Mouse (Mus musculus) layer of hippocampus, adult 2 months (tissue): ENCODE results near the gene Plekhg5. TPM values are rescaled to one million over a fixed set of nuclear protein-coding genes. Genes with fewer than 3 reads are reported as not detected.

ENCODE experiments used
- DNase-seq, 2 experiments: peaks; one replicate each; pipeline ENCODE4 v3.0.0; 2022; ENCODE audit warnings: low spot score in 2 of 2
- H3K27ac ChIP-seq: fragments of 200-600 bp; 2 replicates; pipeline ENCODE4 v1.8.1; 2022
- H3K4me3 ChIP-seq: fragments of 200-600 bp; 2 replicates; pipeline ENCODE4 v1.8.1; 2022; ENCODE audit warnings: mild to moderate bottlenecking
- CTCF ChIP-seq: fragments of 200-600 bp; conservative IDR thresholded peaks from 2 replicates; pipeline ENCODE4 v1.8.1; 2022; ENCODE audit warnings: antibody characterized with exemption, mild to moderate bottlenecking, moderate library complexity
- total RNA-seq, 2 experiments: library from RNA; stranded (reverse); gene quantifications; 2 replicates each; pipeline ENCODE4 v1.2.3; 2021

The Plekhg5 gene
- total RNA-seq, 2 experiments from 2014 or later: 163 to 164 TPM

DNA sequence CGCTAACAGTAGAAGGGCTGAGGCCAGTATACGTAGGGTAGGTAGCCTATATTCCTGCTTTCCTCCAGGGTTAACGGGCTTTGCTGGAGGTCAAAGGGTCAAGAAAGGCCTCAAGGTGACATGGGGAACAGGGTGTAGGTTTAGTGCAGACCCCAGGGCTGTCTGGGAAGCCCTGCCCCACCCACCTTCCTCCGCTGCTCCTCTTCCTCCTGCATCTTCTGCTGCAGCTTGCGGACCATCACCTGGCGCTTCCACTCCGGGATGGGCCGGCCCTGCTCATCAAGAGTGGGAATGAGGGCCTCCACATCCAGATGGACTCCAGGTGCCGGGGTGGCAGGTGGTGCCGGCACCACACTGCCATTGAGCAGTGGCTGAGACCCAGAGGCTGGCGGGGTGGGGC, 55.6 kb downstream of the Plekhg5 start:
- no peak for TF ChIP-seq CTCF
- Histone ChIP-seq H3K27ac (no peak overlapping the region), H3K4me3 (no peak overlapping the region)
- DNase-seq: no peak

GRCm38 (mm10) chr4:152128784-152129183, 56.5 kb downstream of the Plekhg5 start:
- TF ChIP-seq CTCF: no peak
- H3K4me3 ChIP-seq: no peak overlapping the region
- H3K27ac ChIP-seq: no peak overlapping the region
- no peak for DNase-seq

DNA sequence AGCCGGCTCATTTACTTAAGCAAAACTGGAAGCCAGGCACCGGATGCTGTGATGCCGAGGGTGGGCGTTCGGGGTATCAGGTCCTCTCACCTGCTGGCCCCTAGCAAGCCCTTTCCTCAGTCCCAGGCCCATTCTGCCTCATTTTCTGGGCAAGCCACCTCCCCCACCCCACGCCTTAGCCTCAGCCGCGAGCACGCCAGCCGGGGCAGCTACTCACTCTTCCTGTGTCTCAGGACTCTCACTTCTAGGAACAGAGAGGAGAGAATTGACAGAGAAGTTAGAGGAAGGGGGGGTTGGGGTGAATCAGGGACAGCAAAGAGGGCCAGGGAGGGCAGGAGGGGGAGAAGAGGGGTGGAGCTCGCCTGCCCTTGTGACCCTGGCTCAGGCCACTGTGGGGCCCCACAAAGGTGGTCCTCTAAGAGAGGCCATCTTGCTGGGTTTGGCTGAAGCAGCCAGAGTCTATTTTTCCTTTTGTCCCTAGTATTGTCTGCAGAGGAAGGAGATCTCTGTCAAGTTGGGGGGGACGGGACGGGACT, 57.2 kb downstream of the Plekhg5 start:
- H3K4me3 ChIP-seq: no peak overlapping the region
- no peak for DNase-seq
- no peak overlapping the region for H3K27ac ChIP-seq
- no peak for TF ChIP-seq CTCF

- DNase-seq: peak in 1 of 2 experiments; percentile 37
- Histone ChIP-seq H3K4me3 (peak overlapping the region; percentile 46), H3K27ac (peak overlapping the region; percentile 57; the same call in 1 of the 2 replicates)
- TF ChIP-seq CTCF: peak; percentile 65
Observed at GRCm38 (mm10) chr4:152130771-152131653, 58.7 kb downstream of the Plekhg5 start.

GRCm38 (mm10) chr4:152131809-152132771, 59.8 kb downstream of the Plekhg5 start:
- peak overlapping the region; percentile 46 for H3K4me3 ChIP-seq
- TF ChIP-seq CTCF: no peak
- no peak for DNase-seq
- no peak overlapping the region; the same call in 1 of the 2 replicates for H3K27ac ChIP-seq

GRCm38 (mm10) chr4:152132772-152133169, 60.5 kb downstream of the Plekhg5 start:
- DNase-seq: no peak

DNA sequence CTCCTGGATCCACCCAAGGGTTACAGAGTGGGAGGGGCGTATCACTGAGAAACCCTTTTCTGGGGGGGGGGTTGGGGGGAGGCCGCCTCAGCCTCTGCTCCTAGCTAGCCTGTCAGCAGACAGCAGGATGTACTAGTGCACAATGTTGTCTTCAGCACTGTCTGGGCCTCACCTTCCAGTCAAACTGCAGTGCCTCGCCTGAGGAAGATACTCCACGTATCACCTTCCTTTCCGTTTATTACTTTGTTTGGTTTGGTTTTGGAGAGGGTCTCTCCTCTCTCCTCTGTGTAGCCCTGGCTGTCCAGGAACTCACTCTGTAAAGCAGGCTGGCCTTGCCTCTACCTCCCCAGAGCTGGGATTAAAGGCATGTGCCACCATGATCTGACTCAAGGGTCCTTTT, 60.9 kb downstream of the Plekhg5 start:
- no peak overlapping the region for H3K27ac ChIP-seq
- TF ChIP-seq CTCF: no peak
- no peak for DNase-seq
- no peak overlapping the region for H3K4me3 ChIP-seq

More at GRCm38 (mm10) chr4:152132772-152133169, 60.5 kb downstream of the Plekhg5 start:
- TF ChIP-seq CTCF: no peak
- Histone ChIP-seq H3K4me3 (no peak overlapping the region), H3K27ac (no peak overlapping the region)

- Histone ChIP-seq H3K4me3 (no peak overlapping the region), H3K27ac (no peak overlapping the region)
- DNase-seq: no peak
- peak; percentile 91 for TF ChIP-seq CTCF
Observed at GRCm38 (mm10) chr4:152134507-152134906, 62.2 kb downstream of the Plekhg5 start.

- TF ChIP-seq CTCF: no peak
- no peak overlapping the region for H3K27ac ChIP-seq
- no peak for DNase-seq
- H3K4me3 ChIP-seq: no peak overlapping the region
Observed at GRCm38 (mm10) chr4:152135363-152135762, 63.1 kb downstream of the Plekhg5 start.

DNA sequence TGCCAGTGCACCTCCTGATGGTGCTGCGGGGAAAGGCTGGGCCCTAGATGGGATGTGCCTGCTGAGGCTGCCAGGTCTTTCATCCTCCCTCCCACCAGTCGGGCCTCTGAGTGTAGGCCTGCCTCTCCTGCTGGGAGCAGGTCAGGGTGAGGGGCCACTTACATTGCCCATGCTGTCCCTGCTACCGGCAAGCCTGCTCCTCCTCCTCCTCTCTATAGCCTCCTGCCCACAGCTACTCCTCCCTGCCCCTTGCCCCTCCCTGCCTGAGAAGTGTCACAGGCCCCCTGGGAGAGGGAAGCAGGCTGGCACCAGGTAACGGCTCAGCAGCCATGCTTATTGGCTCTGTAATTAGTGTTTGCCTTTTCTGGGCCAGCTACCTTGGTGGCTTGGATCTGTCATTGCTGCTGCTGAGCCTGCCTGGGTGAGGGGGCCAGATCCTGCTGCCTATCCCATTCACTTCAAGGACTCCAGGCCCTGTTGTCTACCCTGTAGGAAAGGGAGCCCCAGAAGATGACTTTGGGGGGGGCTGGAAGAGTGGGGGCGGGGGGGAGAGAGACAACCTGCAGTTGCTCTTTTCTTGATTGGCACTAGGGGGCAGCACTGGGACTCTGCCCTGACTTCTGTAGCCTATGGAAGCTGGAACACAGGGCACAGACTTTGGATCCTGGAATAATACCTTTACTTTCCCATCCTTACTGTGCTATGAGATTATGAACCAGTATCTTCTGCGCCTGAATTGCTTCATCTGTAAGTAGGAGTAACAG, 64.0 kb downstream of the Plekhg5 start:
- H3K4me3 ChIP-seq: no peak overlapping the region
- TF ChIP-seq CTCF: peak; percentile 85
- H3K27ac ChIP-seq: no peak overlapping the region
- DNase-seq: peak in 1 of 2 experiments; percentile 50

DNA sequence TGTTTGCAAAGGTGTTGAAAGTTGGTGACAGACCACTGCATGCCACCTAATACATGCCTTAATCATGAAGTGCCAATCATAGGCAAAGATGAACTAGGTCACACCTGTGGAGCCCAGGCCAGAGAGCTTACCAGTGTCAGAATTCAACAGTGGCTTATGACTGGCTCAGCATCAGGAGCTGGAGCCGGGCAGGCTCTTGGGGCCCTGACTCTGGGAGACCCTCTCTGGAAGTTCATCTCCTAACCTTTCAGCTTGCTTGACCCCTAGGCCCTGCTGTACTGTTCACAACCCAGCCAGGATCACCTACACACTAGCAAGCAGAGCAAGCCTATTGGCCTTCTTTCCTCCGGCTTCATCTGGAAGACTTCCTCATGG, 64.6 kb downstream of the Plekhg5 start:
- TF ChIP-seq CTCF: 0 out of 2 replicates have a peak, but pooled peaks have one; percentile 2
- DNase-seq: no peak
- Histone ChIP-seq H3K4me3 (no peak overlapping the region), H3K27ac (no peak overlapping the region)
